Comparison of ENCODE assay signal across 10 mouse cellular contexts in the genomic region with DNA sequence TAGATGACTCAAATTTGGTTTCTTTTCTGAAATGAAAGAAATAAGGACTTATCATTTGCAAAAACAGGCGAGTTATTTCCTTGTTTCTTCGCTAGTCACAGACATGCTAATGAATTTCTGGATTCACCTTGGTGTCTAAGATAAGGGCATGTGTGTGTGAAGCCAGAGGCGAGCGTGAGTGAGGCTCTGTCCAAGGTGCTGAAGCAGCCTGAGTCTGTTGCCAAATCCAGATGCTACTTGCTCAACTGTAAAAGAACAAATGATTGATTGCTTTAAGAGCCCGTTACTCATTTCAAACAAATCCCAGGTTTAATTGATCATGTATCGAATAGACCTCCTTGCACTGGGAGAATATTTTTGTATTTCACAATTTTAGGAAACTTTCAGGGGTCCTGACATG.
A peak's percentile ranks its signal among the peaks of the same experiment; 100 is the strongest.
DNase-seq lines count a peak whose midpoint lies in the region; ATAC-seq and TF ChIP-seq lines count a peak whose summit lies in the region.
"Had no signal": no experiment of that assay in that cellular context is flagged by ENCODE, and none has a peak within 500 bp of the region (broad histone marks: within the 10 kb centered on the region; RNA-seq: fewer than 3 reads in every experiment).

No protein-coding gene starts in this region.

- WGBS in kidney, embryonic 15.5 days: 16% methylated on average over 6 of the region's 6 CpGs
- WGBS in limb, embryonic 10.5 days: 28% methylated on average over 6 of the region's 6 CpGs
- whole genome bisulfite sequencing in cerebellum, adult 2 months: 82% methylated on average over 6 of the region's 6 CpGs

- no peak for ATAC-seq in kidney, embryonic 15.5 days (replicated peaks; ENCODE audit: low FRiP score)

- no peak for TF ChIP-seq POLR2A in cerebellum, adult 2 months (IDR thresholded peaks at IDR 0.05; ENCODE audit: borderline replicate concordance, insufficient read depth, low read length)

- no peaks in the 10 kb centered on the region for H3K27me3 ChIP-seq in kidney, embryonic 15.5 days
- no peaks in the 10 kb centered on the region for H3K27me3 ChIP-seq in limb, embryonic 10.5 days (ENCODE audit: low read depth, poor library complexity, severe bottlenecking)
- H3K27me3 ChIP-seq in cerebellum, adult 2 months (ENCODE audit: control insufficient read depth, insufficient read depth, low read length): no peaks in the 10 kb centered on the region
- H3K27me3 ChIP-seq: liver, embryonic 15.5 days had no signal

- H3K36me3 ChIP-seq in kidney, embryonic 15.5 days: no peaks in the 10 kb centered on the region
- H3K36me3 ChIP-seq in limb, embryonic 10.5 days: no peaks in the 10 kb centered on the region
- H3K36me3 ChIP-seq: liver, embryonic 15.5 days had no signal

- no peaks in the 10 kb centered on the region for H3K4me1 ChIP-seq in kidney, embryonic 15.5 days
- no peaks in the 10 kb centered on the region for H3K4me1 ChIP-seq in limb, embryonic 10.5 days
- H3K4me1 ChIP-seq in cerebellum, adult 2 months (ENCODE audit: control insufficient read depth, insufficient read depth, low read length): no peaks in the 10 kb centered on the region
- H3K4me1 ChIP-seq: liver, embryonic 15.5 days had no signal

- H3K9ac ChIP-seq in kidney, embryonic 15.5 days: no peak overlapping the region
- H3K9ac ChIP-seq: liver, embryonic 15.5 days had no signal

- H3K27ac ChIP-seq in kidney, embryonic 15.5 days: no peak overlapping the region
- no peak overlapping the region for H3K27ac ChIP-seq in limb, embryonic 10.5 days
- no peak overlapping the region for H3K27ac ChIP-seq in cerebellum, adult 2 months (ENCODE audit: insufficient read depth, low read length)
- H3K27ac ChIP-seq: liver, embryonic 15.5 days had no signal

- DNase-seq in kidney, adult 9 months: peak; percentile 25
- DNase-seq in MEL-GATA-1-ER (ENCODE audit: extremely low read depth, low read depth): peak; percentile 34
- DNase-seq in adrenal gland, postnatal 25 days: peak; percentile 66
- peak; percentile 81 for DNase-seq in limb, embryonic 10.5 days (ENCODE audit: low spot score)
- no peak for DNase-seq in cerebellum, adult 2 months
- no peak for DNase-seq in frontal cortex, adult 2 months (ENCODE audit: extremely low spot score in 1 of 2, low spot score in 1 of 2)
- DNase-seq in left cerebral cortex, adult 11 months (ENCODE audit: low spot score): no peak
- DNase-seq: right cerebral cortex, adult 18-20 months had no signal

- no peak overlapping the region for H3K4me3 ChIP-seq in kidney, embryonic 15.5 days (replicated peaks)
- no peak overlapping the region for H3K4me3 ChIP-seq in limb, embryonic 10.5 days
- no peak overlapping the region for H3K4me3 ChIP-seq in cerebellum, adult 2 months (replicated peaks; ENCODE audit: insufficient read depth, low read depth, low read length)
- H3K4me3 ChIP-seq: liver, embryonic 15.5 days had no signal

- H3K4me2 ChIP-seq in kidney, embryonic 15.5 days: no peak overlapping the region
- H3K4me2 ChIP-seq: liver, embryonic 15.5 days had no signal

- no peaks in the 10 kb centered on the region for H3K9me3 ChIP-seq in kidney, embryonic 15.5 days (replicated peaks)
- no peaks in the 10 kb centered on the region for H3K9me3 ChIP-seq in limb, embryonic 10.5 days (replicated peaks)

- no peak for TF ChIP-seq CTCF in cerebellum, adult 2 months (IDR thresholded peaks at IDR 0.05; ENCODE audit: borderline replicate concordance, insufficient read depth, low read depth, low read length)

Comparison
In these comparisons a context has a peak if more than half of its experiments do, and no peak if none do; other contexts are left out.
1. DNase-seq: peak in kidney, adult 9 months (single experiment), MEL-GATA-1-ER (single experiment), adrenal gland, postnatal 25 days (single experiment) and limb, embryonic 10.5 days (single experiment); none in cerebellum, adult 2 months (0 of 2), frontal cortex, adult 2 months (0 of 2) and left cerebral cortex, adult 11 months (single experiment).